Mouse (Mus musculus) left cerebral cortex, postnatal 25 days (tissue): ENCODE results near the gene Cpped1. TPM values are rescaled to one million over a fixed set of nuclear protein-coding genes. Genes with fewer than 3 reads are reported as not detected.

ENCODE experiments used
- DNase-seq, 2 experiments: peaks; one replicate each; pipeline ENCODE4 v3.0.0; 2022; ENCODE audit warnings: low spot score in 2 of 2, mixed read lengths in 1 of 2
- intact Hi-C: fragments of 180-260 bp; cut with DNase I; formaldehyde crosslinking; loops from one replicate; pipeline ENCODE4 v1.15.1; 2025
- total RNA-seq, 2 experiments: library from RNA; stranded (reverse); gene quantifications; 2 replicates each; pipeline ENCODE4 v1.2.3; 2021

The Cpped1 gene
- 10 to 100 TPM; 37.9 to 40.0 TPM for total RNA-seq

DNA sequence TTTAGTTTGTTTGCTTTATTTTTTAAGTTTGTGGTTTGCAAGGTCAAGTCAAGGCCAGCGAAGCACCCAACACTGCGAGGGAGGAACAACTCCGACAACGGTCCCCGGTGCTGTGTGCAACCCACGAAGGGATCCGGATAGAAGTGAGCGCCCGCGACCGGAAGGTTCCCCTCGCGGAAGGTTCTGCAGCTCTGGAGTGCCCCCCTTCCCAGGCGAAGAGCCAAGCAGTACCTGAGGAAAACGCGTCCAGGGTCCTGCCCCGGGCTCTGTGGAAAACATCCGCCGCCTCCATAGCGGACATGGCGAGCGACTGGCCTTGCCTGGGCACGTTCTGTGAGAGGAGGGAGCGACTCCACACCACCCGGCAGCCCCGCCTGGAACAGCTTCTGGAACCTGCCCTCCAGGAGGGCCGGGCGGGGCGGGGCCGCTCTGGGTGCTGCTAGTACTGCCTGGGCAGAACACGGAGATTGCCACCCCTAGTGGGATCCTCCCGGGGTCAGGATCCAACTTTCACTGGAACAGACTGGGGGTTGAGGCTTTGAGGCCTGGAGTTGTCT is at the start of gene Cpped1:
Gene Cpped1 (minus strand): TSS at position 411 of the 557 bp plus-strand sequence.
- intact Hi-C loops: no loop called here
- DNase-seq: peak; percentile 90 to 91

DNA sequence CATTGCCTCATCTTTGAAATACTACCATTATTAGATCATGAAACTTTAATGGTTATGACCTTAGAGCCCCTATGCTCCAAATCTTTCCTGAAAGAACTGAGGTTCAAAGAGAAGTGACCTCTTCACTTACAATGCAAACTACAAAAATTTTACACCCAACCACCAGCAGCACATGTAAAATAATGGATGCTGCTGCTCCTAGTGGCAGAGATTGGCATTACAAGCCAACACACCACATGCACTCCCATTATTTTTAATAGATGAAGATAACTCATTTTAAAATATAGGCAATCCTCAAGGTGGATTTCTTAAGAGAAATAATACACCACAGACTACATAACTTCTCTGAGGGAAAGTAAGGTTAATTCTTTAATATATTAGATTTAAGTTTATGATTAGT is 31.2 kb upstream of the Cpped1 start:
- DNase-seq: peak; percentile 28 to 38
- intact Hi-C loops: no loop called here

DNA sequence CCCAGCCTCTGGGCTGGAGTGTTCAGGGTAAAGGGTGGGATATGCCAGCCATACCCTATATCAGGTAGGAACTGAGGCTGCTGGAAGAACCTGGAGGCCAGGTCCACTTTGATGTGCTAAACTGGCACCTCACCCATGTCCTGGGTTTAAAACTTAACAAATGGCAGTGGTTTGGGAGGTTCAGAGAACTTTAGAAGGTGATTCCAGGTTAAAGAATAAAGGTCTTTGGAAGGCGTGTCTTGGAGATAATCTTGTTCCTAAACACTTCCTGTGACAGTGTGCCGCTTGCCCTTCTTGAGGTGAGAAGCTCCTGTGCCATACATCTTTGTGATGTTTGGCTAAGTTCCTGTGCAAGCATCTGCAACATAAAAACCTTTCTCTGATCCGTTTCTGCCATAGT is 1.6 kb upstream of the Cpped1 start:
- no peak for DNase-seq
- intact Hi-C loops: no loop called here

DNA sequence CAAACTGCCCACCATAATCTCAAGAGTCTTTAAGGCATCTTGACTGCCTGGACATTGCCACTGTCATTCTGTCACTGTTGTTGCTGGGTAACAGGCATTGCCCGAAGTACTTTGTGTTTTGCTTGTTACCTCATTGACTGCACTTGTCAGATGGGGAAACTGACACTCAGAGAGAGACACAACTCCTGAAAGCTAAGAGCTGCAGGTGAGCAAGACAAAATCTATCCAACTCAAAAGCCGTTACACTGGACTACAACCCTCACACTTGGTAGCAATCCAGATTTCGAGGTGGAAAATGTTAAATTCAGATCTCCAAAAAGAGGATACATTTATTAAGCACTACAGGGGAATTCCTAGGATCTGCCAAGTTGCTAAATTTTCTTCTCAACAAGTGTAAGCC is 572 bp upstream of the Cpped1 start:
- intact Hi-C loops: no loop called here
- no peak for DNase-seq

DNA sequence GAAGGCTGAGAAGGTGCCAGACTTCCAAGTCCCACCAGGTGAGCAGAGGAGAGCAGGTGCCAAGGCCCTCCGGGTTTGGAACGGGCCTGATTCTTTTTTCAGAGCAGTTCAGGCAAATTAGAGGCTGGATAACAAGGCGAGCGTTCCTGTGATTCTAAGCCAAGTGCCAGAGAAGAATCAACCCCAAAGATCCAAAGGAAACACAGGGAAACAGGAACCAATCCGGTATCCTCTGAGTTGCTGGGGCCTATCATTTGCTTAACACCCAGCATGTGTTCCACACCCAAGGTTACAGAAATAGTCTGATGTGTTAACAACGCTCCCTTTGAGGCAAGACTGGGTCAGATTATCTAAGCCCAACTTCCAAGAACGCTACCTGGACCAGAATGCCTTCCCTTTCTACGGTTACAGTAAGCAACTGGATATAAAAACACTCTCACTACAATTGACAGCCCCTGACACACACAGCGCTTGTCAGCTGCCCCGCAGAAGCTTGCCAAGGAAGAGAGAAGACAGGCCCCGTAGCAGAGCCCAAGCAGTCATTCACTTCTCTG is 707 bp downstream of the Cpped1 start:
- intact Hi-C loops: no loop called here
- no peak for DNase-seq

DNA sequence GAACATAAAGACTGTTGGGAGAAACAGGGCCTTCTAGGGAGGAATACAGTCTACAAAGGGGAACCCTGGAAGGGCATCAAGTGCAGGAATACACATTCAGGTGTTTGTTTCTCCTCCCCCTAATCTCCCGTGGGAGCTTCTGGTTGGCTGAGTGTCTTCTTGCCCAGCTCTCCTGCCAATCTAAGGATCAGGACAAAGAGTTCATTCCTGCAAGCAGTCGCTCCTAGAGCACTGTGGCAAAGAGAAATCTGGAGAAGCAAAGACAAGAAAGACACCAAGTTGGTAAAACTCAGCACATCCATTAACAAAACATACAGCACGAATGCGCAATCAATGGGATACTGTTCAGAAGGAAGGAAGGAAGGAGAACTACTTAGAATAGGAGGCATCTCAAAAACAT is 1.4 kb downstream of the Cpped1 start:
- intact Hi-C loops: no loop called here
- DNase-seq: no peak

DNA sequence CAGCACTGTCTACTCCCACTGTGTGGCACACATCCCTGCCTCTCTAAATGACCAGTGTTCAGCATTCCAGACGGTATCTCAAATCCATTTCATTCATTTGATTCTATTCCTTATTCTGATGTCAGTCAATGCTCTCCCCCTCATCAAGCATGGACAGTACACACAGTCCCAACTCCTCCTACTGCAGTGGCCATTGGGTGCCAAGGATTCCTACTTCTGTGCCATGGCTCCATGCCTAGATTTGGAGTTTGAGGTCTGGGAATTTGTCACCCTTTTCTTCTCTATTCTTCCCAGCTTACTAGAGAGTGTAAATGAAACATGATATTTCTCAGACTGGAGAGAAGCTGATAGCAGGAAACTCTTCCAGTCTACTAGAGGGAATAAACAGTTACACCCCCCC is 2.3 kb downstream of the Cpped1 start:
- intact Hi-C loops: no loop called here
- DNase-seq: no peak

DNA sequence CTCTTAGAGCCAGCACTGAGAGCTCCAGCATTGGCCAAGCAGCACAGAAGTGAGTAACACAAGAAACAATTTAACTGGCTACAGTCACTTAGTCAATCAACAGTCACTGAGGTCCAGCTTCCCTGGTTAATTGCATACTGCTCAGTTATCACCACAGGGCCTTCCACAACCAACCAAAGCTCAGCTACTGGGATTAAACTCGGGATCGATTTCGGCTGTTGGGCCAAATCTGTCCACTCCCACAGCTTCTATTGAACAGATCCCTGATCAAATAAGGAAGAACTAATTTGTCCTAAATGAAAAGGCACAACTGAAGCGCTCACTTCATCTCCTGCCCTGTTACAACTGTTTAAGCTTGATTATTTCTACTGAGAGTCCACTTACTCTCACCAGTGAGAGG is 4.0 kb downstream of the Cpped1 start:
- DNase-seq: no peak
- intact Hi-C loops: no loop called here

DNA sequence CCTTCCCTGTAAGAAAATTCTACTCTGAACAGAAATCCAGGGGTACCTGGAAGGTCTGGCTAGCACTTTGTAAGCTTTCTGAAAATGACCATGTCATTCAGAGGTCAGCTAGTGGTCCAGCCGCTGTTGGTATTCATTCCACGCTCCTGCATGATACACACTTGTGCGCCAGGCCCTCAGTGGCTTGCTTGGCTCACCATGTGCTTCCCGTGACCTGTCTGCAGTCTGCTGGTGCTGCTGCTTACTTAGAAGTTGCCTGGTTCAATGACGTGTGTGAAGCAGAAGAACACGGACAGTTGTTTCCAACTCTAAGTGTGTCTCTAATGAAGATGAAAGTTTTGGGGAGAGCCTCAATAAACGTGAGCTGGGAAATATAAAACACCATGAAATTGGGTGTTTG is 7.2 kb downstream of the Cpped1 start:
- DNase-seq: no peak
- intact Hi-C loops: no loop called here

DNA sequence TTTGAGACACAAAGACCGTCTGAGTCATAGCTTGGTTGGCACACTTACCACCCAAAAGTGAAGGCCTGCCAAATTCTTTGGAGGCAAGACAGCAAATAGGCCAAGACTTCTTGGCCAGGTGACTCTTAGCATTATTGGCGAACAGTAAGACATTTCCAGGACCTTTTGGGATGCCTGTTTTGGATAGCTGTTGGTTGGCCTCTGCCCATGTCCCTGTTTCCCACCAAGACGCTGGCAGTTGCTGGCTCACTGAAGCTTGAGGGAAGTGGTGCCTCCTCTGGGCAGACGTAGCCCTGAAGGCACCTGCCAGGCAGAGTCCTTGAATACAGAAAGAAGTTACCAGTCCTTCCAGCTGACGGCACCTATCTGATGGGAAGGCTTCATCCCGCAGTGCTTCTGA is 8.9 kb downstream of the Cpped1 start:
- intact Hi-C loops: no loop called here
- DNase-seq: no peak

DNA sequence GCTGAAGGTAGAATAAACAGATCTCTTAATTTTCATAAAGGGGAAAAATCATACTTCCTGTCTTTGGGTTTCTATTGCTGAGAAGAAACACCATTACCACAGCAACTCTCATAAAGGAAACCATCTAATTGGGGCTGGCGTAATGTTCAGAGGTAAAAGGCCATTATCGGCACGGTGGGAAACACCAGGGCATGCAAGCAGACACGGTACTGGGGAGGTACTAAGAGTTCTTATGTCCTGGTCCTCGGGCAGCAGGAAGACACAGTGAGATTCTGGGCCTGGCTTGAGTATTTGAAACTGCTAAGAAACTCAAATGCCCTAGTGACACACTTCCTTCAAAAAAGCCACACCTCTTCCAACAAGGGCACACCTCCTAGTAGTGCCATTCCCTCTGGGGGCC is 12.8 kb downstream of the Cpped1 start:
- no peak for DNase-seq
- intact Hi-C loops: loop anchor here (10.0 kb wide), 1 partner anchor 472 kb away; no protein-coding TSS in a partner anchor

DNA sequence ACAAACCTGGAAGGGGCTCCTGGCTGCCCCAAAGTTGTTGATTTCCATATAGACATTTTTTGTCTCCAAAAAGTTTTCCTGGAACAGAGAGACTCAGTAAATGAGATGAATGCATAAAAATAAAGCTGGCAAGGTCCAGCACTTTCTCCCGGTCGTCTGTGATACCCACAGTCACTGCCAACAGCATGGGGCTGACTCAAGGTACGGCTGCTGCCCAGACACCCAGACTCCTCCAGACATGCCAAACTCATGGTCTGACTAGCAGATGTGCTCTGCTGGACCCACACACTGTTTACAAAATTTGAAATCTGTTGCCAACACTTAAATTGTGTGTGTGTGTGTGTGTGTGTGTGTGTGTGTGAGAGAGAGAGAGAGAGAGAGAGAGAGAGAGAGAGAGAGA is 14.4 kb downstream of the Cpped1 start:
- intact Hi-C loops: loop anchor here (10.0 kb wide), 1 partner anchor 470 kb away; no protein-coding TSS in a partner anchor
- DNase-seq: peak in 1 of 2 experiments; percentile 62

DNA sequence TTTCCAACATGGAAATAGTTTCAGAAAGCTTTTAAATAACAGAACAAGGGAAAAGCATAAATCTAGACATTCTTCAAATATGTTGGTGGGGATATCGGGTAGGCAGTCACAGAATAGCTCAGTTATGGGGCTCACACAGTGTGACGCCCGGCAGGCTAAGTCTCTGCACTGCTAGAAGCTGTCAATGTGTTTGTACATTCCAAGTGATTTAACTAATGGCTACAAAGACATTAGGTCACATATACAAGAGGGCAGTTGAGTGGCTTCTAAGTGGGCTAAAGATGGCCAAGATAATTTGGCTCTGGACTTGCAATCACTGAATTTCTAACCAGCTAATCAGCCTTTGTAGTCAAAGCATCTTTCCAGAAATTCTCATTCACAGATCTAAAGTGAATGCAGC is 19.1 kb downstream of the Cpped1 start:
- intact Hi-C loops: loop anchor here (10.0 kb wide), 1 partner anchor 465 kb away; no protein-coding TSS in a partner anchor
- DNase-seq: no peak

DNA sequence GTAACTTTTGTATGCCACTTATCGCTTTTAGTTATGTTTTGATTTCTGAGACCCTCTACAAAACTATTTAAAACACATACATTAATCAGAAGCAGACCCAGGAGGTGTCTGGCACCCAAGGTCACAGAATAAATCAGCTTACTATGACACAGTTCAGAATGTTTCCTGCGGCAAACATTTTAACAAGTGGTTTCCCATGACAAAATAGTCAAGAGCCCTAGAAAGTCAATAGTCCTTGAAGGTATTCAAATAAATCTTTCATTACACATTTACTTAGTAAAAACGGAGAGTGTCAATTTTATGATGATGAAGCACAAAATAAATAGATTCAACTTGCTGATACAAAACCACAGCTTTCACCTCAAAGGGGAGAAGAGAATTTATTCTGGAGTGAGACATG is 19.5 kb downstream of the Cpped1 start:
- no peak for DNase-seq
- intact Hi-C loops: loop anchor here (10.0 kb wide), 1 partner anchor 465 kb away; no protein-coding TSS in a partner anchor

DNA sequence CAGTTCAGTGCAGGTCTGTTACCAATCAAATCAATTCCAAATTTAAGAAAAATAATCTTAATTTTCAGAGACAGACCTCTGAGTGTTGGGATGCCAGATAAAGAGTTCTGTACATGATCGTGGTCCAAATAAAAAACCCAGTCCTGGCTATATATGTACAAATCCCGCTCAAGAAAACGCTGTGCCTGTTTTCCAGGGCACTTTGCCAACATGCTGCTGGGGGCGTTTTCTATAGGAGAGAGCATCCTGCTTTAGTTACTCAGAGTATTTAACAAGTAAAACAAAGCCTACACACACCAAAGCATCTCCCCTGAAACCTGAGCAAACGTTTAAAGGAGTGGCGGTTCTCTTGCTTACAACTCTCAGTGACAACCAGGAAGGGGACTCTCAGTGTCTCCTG is 27.4 kb downstream of the Cpped1 start:
- intact Hi-C loops: no loop called here
- peak; percentile 16 to 52 for DNase-seq

DNA sequence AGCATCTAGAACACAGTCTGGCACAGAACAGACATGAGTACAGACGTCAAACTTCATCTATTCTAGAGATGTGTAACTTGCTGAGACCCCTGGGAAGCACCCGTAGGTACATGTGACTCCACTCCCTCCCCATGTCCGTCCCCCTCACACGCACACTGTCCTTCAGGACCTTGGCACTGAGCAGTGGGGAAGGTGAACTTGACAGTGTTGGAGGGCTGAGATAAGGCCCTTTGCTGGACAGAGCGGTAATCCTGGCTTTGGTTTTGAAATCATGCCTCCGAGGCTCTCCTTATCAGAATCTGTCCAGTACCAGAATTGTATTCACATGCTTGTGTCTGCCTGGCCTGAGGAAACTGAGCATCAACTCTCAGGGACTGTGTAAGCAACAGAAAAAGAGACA is 28.8 kb downstream of the Cpped1 start:
- intact Hi-C loops: no loop called here
- no peak for DNase-seq

DNA sequence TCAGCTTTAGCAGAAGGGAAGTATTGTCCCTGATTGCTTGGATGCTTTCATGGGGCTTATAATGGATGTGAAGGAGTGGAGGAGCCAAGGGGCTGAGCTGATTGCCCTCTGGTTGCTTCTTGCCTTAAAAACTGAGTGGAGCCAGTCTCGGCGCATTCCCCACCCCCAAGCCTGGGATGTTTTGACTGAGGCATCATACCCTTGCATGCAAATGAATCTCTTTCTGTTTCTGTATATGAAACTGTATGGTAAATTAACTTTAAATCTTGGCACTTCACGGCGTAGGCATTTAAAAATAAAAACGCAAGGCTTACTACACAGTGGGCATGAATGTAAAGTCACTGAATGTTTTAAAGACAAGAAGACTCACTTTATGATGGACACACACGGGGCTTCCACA is 30.0 kb downstream of the Cpped1 start:
- intact Hi-C loops: no loop called here
- DNase-seq: peak in 1 of 2 experiments; percentile 28

DNA sequence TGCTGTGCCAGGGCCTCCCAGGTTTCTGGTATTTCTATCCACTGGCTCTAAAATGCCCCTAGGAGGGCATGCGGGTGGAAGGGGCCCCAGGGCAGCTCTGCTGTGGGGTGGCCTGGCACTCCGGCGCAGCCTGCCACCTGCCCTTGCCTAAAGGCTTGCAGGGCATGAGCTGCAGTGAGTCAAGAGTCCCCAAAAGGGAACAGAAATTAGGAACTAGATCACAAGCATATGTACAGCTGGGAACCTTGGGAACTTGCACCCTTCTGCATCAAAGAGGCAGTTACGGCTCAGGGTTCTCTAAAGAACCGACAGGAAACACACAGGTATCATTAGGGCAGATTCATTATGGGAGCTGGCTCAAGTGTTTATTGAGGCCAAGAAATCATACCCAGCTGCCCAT is 34.0 kb downstream of the Cpped1 start:
- no peak for DNase-seq
- intact Hi-C loops: no loop called here

DNA sequence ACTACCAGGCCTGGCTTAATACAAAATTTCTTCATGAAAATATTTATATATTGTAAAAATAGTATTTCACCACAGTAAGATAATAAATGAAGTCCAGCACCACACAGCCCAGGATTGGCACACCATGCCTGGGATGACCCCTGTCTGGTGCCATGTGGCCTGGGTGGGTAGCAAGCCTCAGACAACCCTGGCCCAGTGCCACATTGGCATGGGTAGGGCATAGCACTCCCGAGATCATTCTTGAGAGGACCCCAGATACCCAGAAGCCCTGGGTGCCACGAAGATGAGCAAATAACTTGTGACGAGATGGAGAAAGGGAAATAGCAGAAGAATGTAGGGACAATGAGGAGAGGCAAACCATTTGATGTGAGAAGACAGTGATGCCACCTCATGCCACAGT is 36.0 kb downstream of the Cpped1 start:
- intact Hi-C loops: no loop called here
- DNase-seq: no peak

DNA sequence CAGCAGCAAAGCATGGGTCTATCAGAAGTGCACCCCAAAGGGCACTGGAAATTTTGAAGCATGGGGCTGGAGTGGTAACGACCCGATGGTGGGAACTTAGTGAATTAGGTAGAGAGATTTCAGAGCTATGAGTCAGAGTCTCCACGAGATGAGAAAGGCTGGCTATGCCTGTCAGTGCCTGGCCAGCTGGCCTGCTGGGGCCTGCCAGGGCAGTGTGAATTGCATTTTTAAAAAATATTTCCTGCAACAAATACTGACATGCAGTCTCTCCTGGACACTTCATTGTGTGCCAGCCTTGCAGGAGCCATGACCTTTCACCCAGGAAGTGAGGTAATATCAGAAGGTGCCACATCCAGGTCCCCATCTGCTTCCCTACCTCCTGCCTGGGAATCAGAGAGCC is 40.8 kb downstream of the Cpped1 start:
- DNase-seq: no peak
- intact Hi-C loops: no loop called here

DNA sequence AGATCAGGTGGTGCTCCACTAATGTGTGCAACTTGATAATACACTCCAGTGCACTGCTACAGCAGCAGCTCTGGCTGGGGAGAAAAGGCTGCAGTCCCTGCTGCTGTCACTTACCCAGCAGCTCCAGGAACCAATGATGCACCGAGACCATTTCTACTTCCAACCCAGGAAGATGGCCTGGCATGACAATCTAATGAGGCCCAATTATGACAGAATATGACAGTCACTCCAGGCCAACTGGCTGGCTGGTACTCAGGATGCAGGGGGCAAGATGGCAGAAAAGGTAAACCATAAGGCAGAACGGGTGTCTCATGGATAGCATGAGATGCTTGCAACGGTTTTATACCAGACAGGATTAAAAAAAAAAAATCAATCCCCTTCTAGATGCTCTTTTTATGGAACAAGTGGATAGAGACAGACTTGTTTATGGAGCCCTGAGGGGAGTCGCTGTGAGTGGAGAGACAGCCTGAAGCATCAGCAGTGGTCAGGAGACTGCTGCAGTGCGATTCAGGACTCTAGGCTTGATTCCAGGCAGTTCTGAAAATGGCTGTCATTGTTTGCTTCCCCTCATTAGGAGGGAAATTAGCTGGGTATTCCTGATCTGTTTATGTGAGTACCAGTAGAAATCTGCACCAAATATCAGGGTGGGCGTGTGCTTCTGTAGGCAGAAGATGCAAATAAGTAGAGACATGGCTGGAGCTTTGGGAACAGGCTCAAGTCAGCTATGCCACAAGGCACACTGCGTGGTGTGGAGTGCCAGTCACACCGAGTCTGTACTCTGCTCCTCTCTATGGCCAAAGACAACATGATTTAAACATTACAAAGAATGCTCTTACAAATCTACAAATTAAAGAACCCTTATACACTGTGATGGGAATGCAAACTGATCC is 56.3 kb downstream of the Cpped1 start:
- intact Hi-C loops: no loop called here
- peak; percentile 9 to 48 for DNase-seq
